Mouse (Mus musculus) T-helper 1 cell (primary cell): ENCODE measurements around the gene Olfr490.

Source experiments
- in situ Hi-C: fragments of 300-600 bp; cut with MboI, MseI; formaldehyde crosslinking; loops from one replicate; pipeline ENCODE4 v1.15.1; 2025; ENCODE audit warnings: high pct_unique_total_duplicates

Gene Olfr490

DNA sequence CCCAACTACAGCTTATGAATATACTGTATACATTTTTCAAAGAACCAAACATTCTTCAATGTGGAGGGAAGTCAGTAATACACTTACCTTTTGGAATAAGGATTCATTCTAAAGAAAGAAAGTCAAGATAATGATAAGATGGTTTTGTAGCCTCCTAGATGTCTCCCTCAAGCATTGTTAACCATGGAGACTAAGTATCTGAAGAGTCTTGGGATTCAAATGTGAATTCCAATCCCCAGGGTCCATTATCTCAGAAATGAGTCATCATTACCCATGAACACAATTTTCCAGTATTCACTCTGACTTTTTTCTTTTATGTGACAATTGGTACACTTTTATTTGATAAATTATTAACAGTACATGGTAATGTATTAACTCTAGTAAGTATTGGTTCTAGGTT lies at the start of gene Olfr490:
TSS of gene Olfr490 (minus strand) at position 101 of the 400 bp plus-strand sequence.
- in situ Hi-C loops: no loop called here

DNA sequence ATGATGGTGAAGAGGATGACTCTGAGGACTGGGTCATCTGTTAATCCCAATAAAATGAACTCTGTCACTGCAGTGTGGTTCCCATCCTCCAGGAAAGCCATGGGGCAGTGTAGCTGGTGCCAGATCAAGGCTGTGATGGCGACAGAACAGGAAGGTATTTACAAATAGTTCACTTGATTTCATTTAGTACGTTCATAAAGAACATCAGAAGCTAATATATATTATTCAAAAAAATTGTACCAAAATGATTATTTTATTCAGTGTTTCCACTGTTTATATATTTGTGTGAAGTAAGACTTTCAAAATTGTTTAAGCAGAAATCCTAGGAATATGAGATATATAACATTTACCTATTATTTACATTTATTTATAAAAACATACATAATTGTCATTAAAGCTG lies 34.8 kb upstream of the Olfr490 start, which contains the start of gene Olfr492:
TSS of gene Olfr492 (minus strand) at position 101 of the 400 bp plus-strand sequence.
- in situ Hi-C loops: no loop called here

DNA sequence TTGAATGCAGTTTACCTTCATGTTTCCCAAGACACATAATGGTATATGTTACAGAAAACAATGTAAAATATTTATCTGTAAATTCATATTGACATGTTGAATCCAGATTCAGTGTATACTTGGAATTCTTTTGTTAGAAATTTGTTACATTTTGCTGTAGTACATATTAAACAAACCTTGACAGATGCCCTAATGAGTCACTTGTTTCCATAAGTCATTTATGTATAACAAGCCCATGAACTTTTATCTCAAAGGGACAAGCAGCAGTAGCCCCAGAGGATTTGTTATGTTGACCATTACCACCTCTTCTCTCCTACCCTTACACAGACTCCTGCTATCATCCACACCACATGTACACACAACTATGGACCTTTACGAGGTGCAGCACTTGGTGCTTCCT lies 24.4 kb upstream of the Olfr490 start, which contains the start of gene Olfr491:
TSS of gene Olfr491 (plus strand) at position 301 of the 400 bp plus-strand sequence.
- in situ Hi-C loops: no loop called here

DNA sequence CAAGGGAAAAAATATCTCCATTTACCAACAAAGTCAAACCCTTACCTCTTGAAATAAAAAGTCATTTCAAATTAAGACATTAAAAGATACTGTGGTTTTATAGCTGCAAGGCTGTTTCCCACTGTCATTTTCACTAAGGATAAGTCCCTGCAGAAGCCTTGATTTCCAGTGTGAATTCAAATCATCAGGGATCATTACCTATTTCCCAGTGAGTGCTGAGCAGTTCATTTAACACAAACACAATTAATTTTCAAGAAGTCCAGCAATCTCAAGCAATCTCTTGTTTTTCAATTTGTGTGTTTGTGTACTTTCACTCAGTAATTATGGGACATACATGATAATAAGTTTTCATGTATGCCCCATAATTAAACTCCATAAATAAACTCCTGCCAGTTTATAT lies 30.5 kb downstream of the Olfr490 start, which contains the start of gene Olfr488:
TSS of gene Olfr488 (minus strand) at position 101 of the 400 bp plus-strand sequence.
- in situ Hi-C loops: no loop called here
